Mouse (Mus musculus): ENCODE data around the gene R3hdm4. TPM values are rescaled to one million over a fixed set of nuclear protein-coding genes. Genes with fewer than 3 reads are reported as not detected.

Gene R3hdm4
- total and polyA plus RNA-seq, 3 experiments, result 29.1 to 105 TPM; not detected in 1

DNA sequence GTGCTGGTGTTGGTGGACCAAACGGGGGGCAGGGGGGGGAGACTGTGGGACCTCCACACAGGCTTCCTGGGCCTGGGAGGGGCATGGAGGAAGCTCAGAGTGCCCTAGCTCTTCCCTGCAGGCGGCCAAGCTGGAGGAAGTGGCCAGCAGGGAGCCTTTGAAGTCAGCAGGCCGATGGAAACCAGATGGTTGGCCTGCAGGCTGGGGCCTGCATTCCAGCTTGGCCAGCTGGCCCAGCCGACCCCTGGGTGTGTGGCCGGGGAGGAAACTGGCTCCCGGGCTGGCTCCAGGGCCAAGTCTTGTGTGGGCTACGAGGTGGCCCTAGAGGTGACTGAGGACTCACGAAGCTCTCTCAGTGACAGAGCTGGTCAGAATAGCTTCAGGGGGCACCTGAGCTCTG is 11.7 kb upstream of the R3hdm4 start:
- no peaks in the 10 kb centered on the region for H3K9me3 ChIP-seq (replicated peaks; ENCODE audit: insufficient read depth, low read length)
- H3K9ac ChIP-seq (ENCODE audit: control insufficient read depth, low read depth, low read length, poor library complexity, severe bottlenecking), result no peak overlapping the region
- peaks cover 3% of the 10 kb centered on the region; the same call in 1 of the 2 replicates for H3K79me2 ChIP-seq (ENCODE audit: control insufficient read depth, insufficient read depth, low read length, poor library complexity)
- no peaks in the 10 kb centered on the region for H3K4me1 ChIP-seq (ENCODE audit: control insufficient read depth in 1 of 2, insufficient read depth in 2 of 2, low read length in 2 of 2)
- TF ChIP-seq SMC3 (IDR thresholded peaks at IDR 0.05; ENCODE audit: low read depth, low read length) (no peak), GABPA (IDR thresholded peaks at IDR 0.05; ENCODE audit: low read depth, low read length) (no peak), MEF2A (IDR thresholded peaks at IDR 0.05; ENCODE audit: extremely low read depth, insufficient replicate concordance, low read depth, low read length, poor library complexity, severe bottlenecking) (no peak), POLR2A (IDR thresholded peaks at IDR 0.05; ENCODE audit: control insufficient read depth in 1 of 2, insufficient read depth in 1 of 2, low read depth in 1 of 2, low read length in 2 of 2, poor library complexity in 1 of 2) (no peak), POLR2AphosphoS5 (IDR thresholded peaks at IDR 0.05; ENCODE audit: borderline replicate concordance, low read depth, low read length) (no peak), ELF1 (IDR thresholded peaks at IDR 0.05; ENCODE audit: low read depth, low read length) (no peak), USF2 (IDR thresholded peaks at IDR 0.05; ENCODE audit: borderline replicate concordance in 1 of 2, insufficient read depth in 1 of 2, low read depth in 1 of 2, low read length in 2 of 2) (no peak), TAL1 (IDR thresholded peaks at IDR 0.05; ENCODE audit: low read length) (no peak), MAFK (IDR thresholded peaks at IDR 0.05; ENCODE audit: borderline replicate concordance, low read depth, low read length) (no peak), HCFC1 (IDR thresholded peaks at IDR 0.05; ENCODE audit: low read depth, low read length) (no peak), MAZ (IDR thresholded peaks at IDR 0.05; ENCODE audit: low read depth, low read length) (no peak), ZC3H11A (IDR thresholded peaks at IDR 0.05; ENCODE audit: low read depth, low read length) (no peak)
- H3K36me3 ChIP-seq (ENCODE audit: control insufficient read depth in 1 of 2, insufficient read depth in 2 of 2, low read length in 2 of 2), result no peaks in the 10 kb centered on the region
- no peak overlapping the region for H3K27ac ChIP-seq (ENCODE audit: control insufficient read depth, low read depth, low read length)
- DNase-seq (ENCODE audit: low read depth, low spot score), result no peak
- no peak overlapping the region for H3K4me3 ChIP-seq (ENCODE audit: control insufficient read depth in 1 of 2, insufficient read depth in 1 of 2, low read depth in 2 of 2, low read length in 2 of 2)
- no peaks in the 10 kb centered on the region for H3K27me3 ChIP-seq (ENCODE audit: control insufficient read depth in 1 of 2, insufficient read depth in 2 of 2, low read length in 2 of 2)

DNA sequence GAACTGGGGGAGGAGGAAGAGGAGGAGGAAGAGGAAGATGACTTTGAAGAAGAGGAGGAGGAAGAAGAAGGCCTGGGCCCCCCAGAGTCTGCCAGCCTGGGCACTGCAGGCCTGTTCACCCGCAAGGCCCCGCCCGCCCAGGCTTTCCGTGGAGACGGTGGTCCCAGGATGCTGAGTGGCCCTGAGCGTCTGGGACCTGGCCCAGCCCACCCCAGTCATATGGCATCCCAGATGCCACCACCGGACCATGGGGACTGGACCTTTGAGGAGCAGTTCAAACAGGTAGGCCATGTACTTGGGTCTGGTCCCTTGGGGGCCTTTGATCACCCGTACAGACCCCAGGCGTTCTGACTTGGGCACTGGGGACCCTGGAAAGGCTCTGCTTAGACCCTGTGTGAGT is 10.8 kb upstream of the R3hdm4 start:
- Histone ChIP-seq H3K36me3 (ENCODE audit: control insufficient read depth in 1 of 2, insufficient read depth in 2 of 2, low read length in 2 of 2) (no peaks in the 10 kb centered on the region), H3K9ac (ENCODE audit: control insufficient read depth, low read depth, low read length, poor library complexity, severe bottlenecking) (no peak overlapping the region), H3K9me3 (replicated peaks; ENCODE audit: insufficient read depth, low read length) (no peaks in the 10 kb centered on the region), H3K4me3 (ENCODE audit: control insufficient read depth in 1 of 2, insufficient read depth in 1 of 2, low read depth in 2 of 2, low read length in 2 of 2) (no peak overlapping the region), H3K79me2 (ENCODE audit: control insufficient read depth, insufficient read depth, low read length, poor library complexity) (peaks cover 9% of the 10 kb centered on the region), H3K27ac (ENCODE audit: control insufficient read depth, low read depth, low read length) (no peak overlapping the region), H3K4me1 (ENCODE audit: control insufficient read depth in 1 of 2, insufficient read depth in 2 of 2, low read length in 2 of 2) (no peaks in the 10 kb centered on the region), H3K27me3 (ENCODE audit: control insufficient read depth in 1 of 2, insufficient read depth in 2 of 2, low read length in 2 of 2) (no peaks in the 10 kb centered on the region)
- no peak for DNase-seq (ENCODE audit: low read depth, low spot score)
- no peak for TF ChIP-seq HCFC1 (IDR thresholded peaks at IDR 0.05; ENCODE audit: low read depth, low read length)
- no peak for TF ChIP-seq GATA1 (IDR thresholded peaks at IDR 0.05; ENCODE audit: low read depth, low read length)

DNA sequence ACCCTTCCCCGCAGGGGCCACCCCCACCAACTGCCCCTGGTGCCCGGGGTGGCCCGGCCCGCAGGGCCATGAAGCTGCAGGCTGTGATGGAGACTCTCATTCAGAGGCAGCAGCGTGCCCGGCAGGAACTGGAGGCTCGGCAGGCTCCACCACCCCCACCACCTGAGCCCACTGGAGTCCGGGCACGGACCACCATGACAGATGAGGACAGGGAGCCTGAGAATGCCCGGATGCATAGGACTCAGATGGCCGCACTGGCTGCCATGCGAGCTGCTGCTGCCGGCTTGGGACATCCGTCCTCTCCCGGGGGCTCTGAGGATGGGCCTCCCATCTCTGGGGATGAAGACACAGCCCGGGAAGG is 9.8 kb upstream of the R3hdm4 start:
- H3K9me3 ChIP-seq (replicated peaks; ENCODE audit: insufficient read depth, low read length), result no peaks in the 10 kb centered on the region
- peaks cover 9% of the 10 kb centered on the region for H3K79me2 ChIP-seq (ENCODE audit: control insufficient read depth, insufficient read depth, low read length, poor library complexity)
- TF ChIP-seq GABPA (IDR thresholded peaks at IDR 0.05; ENCODE audit: low read depth, low read length), result no peak
- no peak for TF ChIP-seq SIN3A (IDR thresholded peaks at IDR 0.05; ENCODE audit: low read length)
- no peak for TF ChIP-seq NRF1 (IDR thresholded peaks at IDR 0.05; ENCODE audit: insufficient read depth, low read depth, low read length, poor library complexity, severe bottlenecking)
- TF ChIP-seq ZNF384 (IDR thresholded peaks at IDR 0.05; ENCODE audit: low read depth, low read length), result no peak
- no peak for TF ChIP-seq KAT2A (conservative IDR thresholded peaks at IDR 0.05; ENCODE audit: low read depth, low read length)
- TF ChIP-seq MAFK (IDR thresholded peaks at IDR 0.05; ENCODE audit: borderline replicate concordance, low read depth, low read length), result no peak
- no peak for TF ChIP-seq USF1 (IDR thresholded peaks at IDR 0.05; ENCODE audit: low read depth, low read length)
- TF ChIP-seq MAX (IDR thresholded peaks at IDR 0.05; ENCODE audit: low read length), result no peak
- no peak for TF ChIP-seq TBP (IDR thresholded peaks at IDR 0.05; ENCODE audit: low read depth, low read length)
- TF ChIP-seq MAZ (IDR thresholded peaks at IDR 0.05; ENCODE audit: low read depth, low read length), result no peak
- TF ChIP-seq BHLHE40 (IDR thresholded peaks at IDR 0.05; ENCODE audit: borderline replicate concordance, low read depth, low read length), result no peak
- no peak for TF ChIP-seq HCFC1 (IDR thresholded peaks at IDR 0.05; ENCODE audit: low read depth, low read length)
- no peak for TF ChIP-seq MYC (IDR thresholded peaks at IDR 0.05; ENCODE audit: low read depth, low read length)
- no peak for TF ChIP-seq SMC3 (IDR thresholded peaks at IDR 0.05; ENCODE audit: low read depth, low read length)
- no peaks in the 10 kb centered on the region for H3K27me3 ChIP-seq (ENCODE audit: control insufficient read depth in 1 of 2, insufficient read depth in 2 of 2, low read length in 2 of 2)
- H3K27ac ChIP-seq (ENCODE audit: control insufficient read depth, low read depth, low read length), result no peak overlapping the region
- H3K4me1 ChIP-seq (ENCODE audit: control insufficient read depth in 1 of 2, insufficient read depth in 2 of 2, low read length in 2 of 2), result 0 out of 4 replicates have a peak, but pooled peaks cover 0 to 2% of the 10 kb centered on the region in 2 experiments
- DNase-seq (ENCODE audit: low read depth, low spot score), result no peak
- no peak overlapping the region for H3K9ac ChIP-seq (ENCODE audit: control insufficient read depth, low read depth, low read length, poor library complexity, severe bottlenecking)
- no peak overlapping the region for H3K4me3 ChIP-seq (ENCODE audit: control insufficient read depth in 1 of 2, insufficient read depth in 1 of 2, low read depth in 2 of 2, low read length in 2 of 2)
- H3K36me3 ChIP-seq (ENCODE audit: control insufficient read depth in 1 of 2, insufficient read depth in 2 of 2, low read length in 2 of 2), result no peaks in the 10 kb centered on the region

All from MEL (cell line).